9 mouse cellular contexts compared by ENCODE assay signal in the genomic region with DNA sequence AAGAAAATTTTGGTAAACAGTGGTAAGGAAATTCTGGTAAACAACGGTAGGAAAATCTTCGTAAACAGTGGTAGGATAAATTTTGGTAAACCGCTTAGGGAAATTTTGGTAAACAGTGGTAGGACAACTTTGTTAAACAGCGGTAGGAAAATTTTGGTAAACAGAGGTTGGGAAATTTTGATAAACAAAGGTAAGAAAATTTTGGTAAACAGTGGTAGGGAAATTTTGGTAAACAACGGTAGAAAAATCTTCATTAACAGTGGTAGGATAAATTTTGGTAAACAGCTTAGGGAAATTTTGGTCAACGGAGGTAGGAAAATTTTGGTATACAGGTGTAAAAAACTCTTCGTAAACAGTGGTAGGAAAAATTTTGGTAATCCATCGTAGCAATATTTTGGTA.
DNase-seq lines count a peak whose midpoint lies in the region; ATAC-seq and TF ChIP-seq lines count a peak whose summit lies in the region.
"Had no signal": no experiment of that assay in that cellular context is flagged by ENCODE, and none has a peak within 500 bp of the region (broad histone marks: within the 10 kb centered on the region; RNA-seq: fewer than 3 reads in every experiment).

No protein-coding gene starts in this region.

- H3K4me3 ChIP-seq in lung, postnatal 0 days (ENCODE audit: low read depth, low read length), result no peak overlapping the region
- H3K4me3 ChIP-seq: limb, embryonic 12.5 days had no signal

- ATAC-seq in lung, postnatal 0 days, result no peak

- no peak for TF ChIP-seq CTCF in lung, postnatal 0 days (IDR thresholded peaks at IDR 0.05)

- no peaks in the 10 kb centered on the region for H3K4me1 ChIP-seq in lung, postnatal 0 days (ENCODE audit: insufficient read depth, low read depth, low read length)
- H3K4me1 ChIP-seq: limb, embryonic 12.5 days had no signal

- H3K36me3 ChIP-seq in lung, postnatal 0 days (ENCODE audit: insufficient read depth, low read length), result no peaks in the 10 kb centered on the region
- H3K36me3 ChIP-seq: limb, embryonic 12.5 days had no signal

- DNase-seq in lung, postnatal 0 days (ENCODE audit: low spot score), result peak; percentile 72
- DNase-seq in lung, adult 18-20 months, result no peak
- peak; percentile 33 for DNase-seq in WW6 (ENCODE audit: low read depth, low spot score)
- peak; percentile 14 for DNase-seq in fibroblast of lung, adult 2 months (ENCODE audit: low read depth)
- peak; percentile 43 for DNase-seq in retina, postnatal 1 day
- DNase-seq in frontal cortex, postnatal 36 days (ENCODE audit: low spot score in 2 of 2), result no peak
- no peak for DNase-seq in spleen, adult 12 weeks (ENCODE audit: low spot score)
- no peak for DNase-seq in thymus, adult 18-20 months

- H3K27me3 ChIP-seq in lung, postnatal 0 days (replicated peaks; ENCODE audit: insufficient read depth, low read length), result no peaks in the 10 kb centered on the region
- H3K27me3 ChIP-seq: limb, embryonic 12.5 days had no signal

- no peak overlapping the region for H3K27ac ChIP-seq in lung, postnatal 0 days (ENCODE audit: low read length)
- H3K27ac ChIP-seq: limb, embryonic 12.5 days had no signal

- H3K4me2 ChIP-seq in lung, postnatal 0 days (replicated peaks; ENCODE audit: low read depth, low read length), result no peak overlapping the region
- H3K4me2 ChIP-seq: limb, embryonic 12.5 days had no signal

- no peak for TF ChIP-seq EP300 in lung, postnatal 0 days (IDR thresholded peaks at IDR 0.05)

- 52% methylated on average over 8 of the region's 8 CpGs for WGBS in lung, postnatal 0 days

- H3K9me3 ChIP-seq in lung, postnatal 0 days (ENCODE audit: low read length), result no peaks in the 10 kb centered on the region; the same call in 1 of the 2 replicates
- H3K9me3 ChIP-seq: limb, embryonic 12.5 days had no signal

- H3K9ac ChIP-seq in lung, postnatal 0 days (replicated peaks; ENCODE audit: low read depth), result no peak overlapping the region
- H3K9ac ChIP-seq: limb, embryonic 12.5 days had no signal

Comparison
In these comparisons a context has a peak if more than half of its experiments do, and no peak if none do; other contexts are left out.
1. DNase-seq: peak in lung, postnatal 0 days (single experiment), WW6 (single experiment), fibroblast of lung, adult 2 months (single experiment) and retina, postnatal 1 day (single experiment); none in lung, adult 18-20 months (0 of 2), frontal cortex, postnatal 36 days (0 of 2), spleen, adult 12 weeks (single experiment) and thymus, adult 18-20 months (0 of 2).